8 mouse cellular contexts compared by ENCODE assay signal in the genomic region with DNA sequence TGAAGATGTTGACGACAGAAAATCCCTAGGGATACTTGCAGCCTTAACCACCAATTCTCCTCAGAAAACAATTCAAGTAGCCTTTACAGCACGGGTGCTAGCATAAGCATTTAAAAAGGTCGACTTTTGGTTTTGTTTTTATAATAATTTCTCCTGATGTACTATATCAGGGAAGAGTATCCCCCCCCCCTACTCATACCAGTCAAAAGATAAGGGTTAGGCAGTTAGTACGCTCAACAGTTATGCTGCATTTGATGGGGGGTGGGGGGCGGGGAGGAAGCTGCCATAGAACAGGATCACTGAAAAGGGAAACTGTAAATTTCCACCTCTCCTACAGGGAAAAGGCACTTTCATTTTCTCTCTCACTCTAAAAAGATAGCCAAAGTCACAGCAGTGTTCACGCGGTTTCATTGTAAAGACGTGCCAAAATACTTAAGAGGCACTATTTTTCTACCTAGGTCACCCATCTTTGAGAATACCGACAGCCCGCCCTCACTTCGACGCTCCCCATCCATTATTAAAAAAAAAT. TPM values are rescaled to one million over a fixed set of nuclear protein-coding genes. Genes with fewer than 3 reads are reported as not detected.
DNase-seq lines count a peak whose midpoint lies in the region; ATAC-seq and TF ChIP-seq lines count a peak whose summit lies in the region.

No protein-coding gene starts in this region.

- peak overlapping the region; percentile 90; the same call in 1 of the 2 replicates for H3K27ac ChIP-seq in heart, embryonic 10.5 days
- H3K27ac ChIP-seq in CH12.LX (ENCODE audit: insufficient read depth, low read depth): no peak overlapping the region
- H3K27ac ChIP-seq in forebrain, embryonic 14.5 days (ENCODE audit: low read depth, low read length): no peak overlapping the region
- no peak overlapping the region for H3K27ac ChIP-seq in liver, embryonic 16.5 days (ENCODE audit: low read length)

- TF ChIP-seq POLR2A in CH12.LX (IDR thresholded peaks at IDR 0.05; ENCODE audit: low read depth, low read length): no peak

- TF ChIP-seq CTCF in CH12.LX (conservative IDR thresholded peaks at IDR 0.05 in 1 of 2, IDR thresholded peaks at IDR 0.05 in 1 of 2; ENCODE audit: low read depth in 2 of 2, low read length in 2 of 2): no peak

- no peak for DNase-seq in heart, embryonic 10.5 days (ENCODE audit: low spot score)
- no peak for DNase-seq in heart, adult 18-20 months
- no peak for DNase-seq in CH12.LX (ENCODE audit: extremely low read depth)
- DNase-seq in forebrain, embryonic 14.5 days (ENCODE audit: low spot score): no peak
- no peak for DNase-seq in B cell, adult 2 months
- no peak for DNase-seq in adrenal gland, adult 18-20 months (ENCODE audit: low spot score in 2 of 2)

- ATAC-seq in forebrain, embryonic 14.5 days: no peak
- no peak for ATAC-seq in liver, embryonic 16.5 days (ENCODE audit: low read depth)
- no peak for ATAC-seq in frontal cortex, adult (ENCODE audit: low TSS enrichment)

- H3K9me3 ChIP-seq in heart, embryonic 10.5 days: no peaks in the 10 kb centered on the region
- H3K9me3 ChIP-seq in CH12.LX (replicated peaks; ENCODE audit: low read length): no peaks in the 10 kb centered on the region
- H3K9me3 ChIP-seq in forebrain, embryonic 14.5 days (replicated peaks; ENCODE audit: control insufficient read depth, low read length): no peaks in the 10 kb centered on the region
- H3K9me3 ChIP-seq in liver, embryonic 16.5 days (replicated peaks; ENCODE audit: control insufficient read depth, low read length): no peaks in the 10 kb centered on the region

- dilution Hi-C loops in CH12.LX (cut with MboI; ENCODE audit: extremely low pct_ligation_motif_present, extremely low pct_unique_long_range_greater_than_20kb, low sequenced_read_pairs): no loop called here

- H3K36me3 ChIP-seq in heart, embryonic 10.5 days: no peaks in the 10 kb centered on the region
- peaks cover 0 to 7% of the 10 kb centered on the region in 2 experiments for H3K36me3 ChIP-seq in CH12.LX (replicated peaks in 1 of 2; ENCODE audit: control insufficient read depth in 1 of 2, insufficient read depth in 1 of 2, low read length in 1 of 2)
- H3K36me3 ChIP-seq in forebrain, embryonic 14.5 days (ENCODE audit: control insufficient read depth, insufficient read depth, low read length): no peaks in the 10 kb centered on the region
- no peaks in the 10 kb centered on the region for H3K36me3 ChIP-seq in liver, embryonic 16.5 days (ENCODE audit: control insufficient read depth, insufficient read depth)

- H3K79me2 ChIP-seq in CH12.LX (replicated peaks; ENCODE audit: control insufficient read depth, extremely low read depth, insufficient read depth, poor library complexity, severe bottlenecking): no peaks in the 10 kb centered on the region

- 6% methylated on average over 12 of the region's 12 CpGs for WGBS in heart, embryonic 10.5 days
- 7% methylated on average over 12 of the region's 12 CpGs for WGBS in forebrain, embryonic 14.5 days
- 10% methylated on average over 12 of the region's 12 CpGs for WGBS in liver, embryonic 16.5 days (ENCODE audit: insufficient replicate concordance)

- no peak for TF ChIP-seq RAD21 in CH12.LX (IDR thresholded peaks at IDR 0.05; ENCODE audit: low read depth, low read length)

- H3K4me1 ChIP-seq in heart, embryonic 10.5 days: peaks cover 17% of the 10 kb centered on the region
- H3K4me1 ChIP-seq in CH12.LX (ENCODE audit: control insufficient read depth in 1 of 2, insufficient read depth in 2 of 2): peaks cover 0 to 20% of the 10 kb centered on the region in 2 experiments; a peak in 2 of 4 replicates
- H3K4me1 ChIP-seq in forebrain, embryonic 14.5 days (ENCODE audit: control insufficient read depth, insufficient read depth, low read length): no peaks in the 10 kb centered on the region; the same call in 1 of the 2 replicates
- peaks cover 14% of the 10 kb centered on the region for H3K4me1 ChIP-seq in liver, embryonic 16.5 days (ENCODE audit: control insufficient read depth, low read depth, low read length)

- in situ Hi-C loops in CH12.LX (cut with MboI; ENCODE audit: low pct_ligation_motif_present, low pct_unique_long_range_greater_than_20kb, low sequenced_read_pairs): no loop called here

- H3K4me3 ChIP-seq in heart, embryonic 10.5 days: peak overlapping the region; percentile 89
- peak overlapping the region in 1 of 3 experiments; percentile 74 for H3K4me3 ChIP-seq in CH12.LX (replicated peaks in 1 of 3; ENCODE audit: low read depth in 2 of 3, low read length in 2 of 3, poor library complexity in 1 of 3)
- H3K4me3 ChIP-seq in forebrain, embryonic 14.5 days (ENCODE audit: low read depth, low read length): peak overlapping the region; percentile 63
- peak overlapping the region; percentile 73 for H3K4me3 ChIP-seq in liver, embryonic 16.5 days (ENCODE audit: low read depth, low read length)

- 0 out of 2 replicates have a peak overlapping the region, but pooled peaks have one; percentile 23 for H3K9ac ChIP-seq in CH12.LX (ENCODE audit: insufficient read depth, low read depth)
- H3K9ac ChIP-seq in forebrain, embryonic 14.5 days (ENCODE audit: low read length): peak overlapping the region; percentile 77
- H3K9ac ChIP-seq in liver, embryonic 16.5 days (ENCODE audit: low read depth, low read length): peak overlapping the region; percentile 64; the same call in 1 of the 2 replicates

- peak overlapping the region; percentile 98 for H3K4me2 ChIP-seq in CH12.LX (ENCODE audit: insufficient read depth, low read depth, poor library complexity, severe bottlenecking)
- H3K4me2 ChIP-seq in forebrain, embryonic 14.5 days (ENCODE audit: low read length): peak overlapping the region; percentile 62
- H3K4me2 ChIP-seq in liver, embryonic 16.5 days (ENCODE audit: low read depth, low read length): peak overlapping the region; percentile 94

- H3K27me3 ChIP-seq in heart, embryonic 10.5 days (ENCODE audit: insufficient read depth, poor library complexity, severe bottlenecking): peaks cover 1% of the 10 kb centered on the region
- peaks cover 3% of the 10 kb centered on the region for H3K27me3 ChIP-seq in CH12.LX (replicated peaks)
- H3K27me3 ChIP-seq in forebrain, embryonic 14.5 days (replicated peaks; ENCODE audit: control insufficient read depth, insufficient read depth, low read length): no peaks in the 10 kb centered on the region
- H3K27me3 ChIP-seq in liver, embryonic 16.5 days (ENCODE audit: control insufficient read depth, insufficient read depth, low read depth, low read length): no peaks in the 10 kb centered on the region

- TF ChIP-seq EP300 in CH12.LX (IDR thresholded peaks at IDR 0.05; ENCODE audit: low read length): no peak

TF ChIP-seq in CH12.LX, 34 proteins besides CTCF, POLR2A, EP300 and RAD21:
- TF ChIP-seq CHD2 (IDR thresholded peaks at IDR 0.05; ENCODE audit: low read length) (no peak), NRF1 (IDR thresholded peaks at IDR 0.05; ENCODE audit: low read depth, low read length) (no peak), ZNF384 (IDR thresholded peaks at IDR 0.05; ENCODE audit: low read depth, low read length) (0 out of 2 replicates have a peak, but pooled peaks have one; percentile 25)

RNA-seq across cellular contexts. Expression of a gene that starts 1.4 kb away (rescaled TPM):
- 19.1 and 21.6 TPM in 2 replicates for polyA plus RNA-seq in heart, embryonic 10.5 days (2016; fragmentation: Nextera tagmentation; extraction: Ambion mirVana)
- total RNA-seq in heart, adult 18-20 months (2021): 10 to 100 TPM; 12.2 to 13.0 TPM
- total RNA-seq in CH12.LX (2012; rRNA removed) (1.4 and 2.5 TPM in 2 replicates), CH12.LX (2014; rRNA removed) (1.5 and 1.6 TPM in 2 replicates)
- 8.3 and 10.4 TPM in 2 replicates for polyA plus RNA-seq in CH12.LX (2012; ENCODE audit: insufficient read length, low read depth)
- 127 and 174 TPM in 2 replicates for polyA plus RNA-seq in forebrain, embryonic 14.5 days (2014; fragmentation: Nextera tagmentation; extraction: Ambion mirVana)
- polyA plus RNA-seq in liver, embryonic 16.5 days (2015; fragmentation: Nextera tagmentation; extraction: Ambion mirVana): 2.6 and 2.9 TPM in 2 replicates
- 10 to 100 TPM; 22.1 to 36.6 TPM for total RNA-seq in adrenal gland, adult 18-20 months (2021)

RNA-seq across cellular contexts. Expression of a gene that starts 30.3 kb away (rescaled TPM):
- 47.1 and 55.5 TPM in 2 replicates for polyA plus RNA-seq in heart, embryonic 10.5 days (2016; fragmentation: Nextera tagmentation; extraction: Ambion mirVana)
- total RNA-seq in heart, adult 18-20 months (2021): 10 to 100 TPM; 20.4 to 25.0 TPM
- total RNA-seq in CH12.LX (2012; rRNA removed) (0.55 and 0.80 TPM in 2 replicates), CH12.LX (2014; rRNA removed) (0.19 and 0.26 TPM in 2 replicates)
- 0.49 and 0.50 TPM in 2 replicates for polyA plus RNA-seq in CH12.LX (2012; ENCODE audit: insufficient read length, low read depth)
- polyA plus RNA-seq in forebrain, embryonic 14.5 days (2014; fragmentation: Nextera tagmentation; extraction: Ambion mirVana): 13.8 and 17.7 TPM in 2 replicates
- 9.4 and 11.9 TPM in 2 replicates for polyA plus RNA-seq in liver, embryonic 16.5 days (2015; fragmentation: Nextera tagmentation; extraction: Ambion mirVana)
- total RNA-seq in adrenal gland, adult 18-20 months (2021): 10 to 100 TPM; 19.1 to 32.7 TPM

Comparison
In these comparisons a context has a peak if more than half of its experiments do, and no peak if none do; other contexts are left out.
1. H3K9ac ChIP-seq: peak in every context shown above with its lines; median percentile 77 in forebrain, embryonic 14.5 days; 64 in liver, embryonic 16.5 days; 23 in CH12.LX.